Mouse (Mus musculus): ENCODE results near the gene Irak3. TPM values are rescaled to one million over a fixed set of nuclear protein-coding genes. Genes with fewer than 3 reads are reported as not detected.

Gene Irak3
- polyA plus RNA-seq, 2 experiments = 0.78 to 1.4 TPM

- no peak overlapping the region for H3K4me2 ChIP-seq (ENCODE audit: low read depth)
- TF ChIP-seq CTCF (IDR thresholded peaks at IDR 0.05; ENCODE audit: low read depth) = peak; percentile 75
- no peak for TF ChIP-seq EP300 (IDR thresholded peaks at IDR 0.05; ENCODE audit: low read depth)
- no peaks in the 10 kb centered on the region for H3K27me3 ChIP-seq (ENCODE audit: control insufficient read depth, insufficient read depth, low read length)
- no peak for ATAC-seq (ENCODE audit: insufficient read depth)
- H3K9me3 ChIP-seq (ENCODE audit: control insufficient read depth, low read length) = no peaks in the 10 kb centered on the region
- H3K9ac ChIP-seq (replicated peaks) = no peak overlapping the region
- no peaks in the 10 kb centered on the region for H3K36me3 ChIP-seq (replicated peaks; ENCODE audit: control insufficient read depth, insufficient read depth, low read depth)
- 59% methylated on average over 16 of the region's 16 CpGs for WGBS (ENCODE audit: insufficient replicate concordance)
- H3K4me3 ChIP-seq (ENCODE audit: insufficient read depth in 1 of 2, low read depth in 2 of 2, low read length in 2 of 2) = no peak overlapping the region
- H3K27ac ChIP-seq = no peak overlapping the region
- peak in 1 of 3 experiments; percentile 13 for DNase-seq (ENCODE audit: low read depth in 3 of 3, low spot score in 3 of 3)
- no peaks in the 10 kb centered on the region for H3K4me1 ChIP-seq (replicated peaks; ENCODE audit: control insufficient read depth in 2 of 2, insufficient read depth in 2 of 2, low read length in 1 of 2)
Measured at GRCm38 (mm10) chr10:120130621-120131020, 71.3 kb downstream of the Irak3 start.

- TF ChIP-seq EP300 (IDR thresholded peaks at IDR 0.05; ENCODE audit: low read depth) = no peak
- no peak for TF ChIP-seq CTCF (IDR thresholded peaks at IDR 0.05; ENCODE audit: low read depth)
- no peak overlapping the region for H3K4me3 ChIP-seq (ENCODE audit: insufficient read depth in 1 of 2, low read depth in 2 of 2, low read length in 2 of 2)
- no peak overlapping the region; the same call in 1 of the 2 replicates for H3K4me2 ChIP-seq (ENCODE audit: low read depth)
- WGBS (ENCODE audit: insufficient replicate concordance) = 34% methylated on average over 13 of the region's 13 CpGs
- H3K9ac ChIP-seq (replicated peaks) = no peak overlapping the region
- no peaks in the 10 kb centered on the region for H3K9me3 ChIP-seq (ENCODE audit: control insufficient read depth, low read length)
- no peak overlapping the region for H3K27ac ChIP-seq
- H3K27me3 ChIP-seq (ENCODE audit: control insufficient read depth, insufficient read depth, low read length) = no peaks in the 10 kb centered on the region
- no peaks in the 10 kb centered on the region for H3K36me3 ChIP-seq (replicated peaks; ENCODE audit: control insufficient read depth, insufficient read depth, low read depth)
- DNase-seq (ENCODE audit: low read depth in 3 of 3, low spot score in 3 of 3) (no peak), ATAC-seq (ENCODE audit: insufficient read depth) (no peak)
- H3K4me1 ChIP-seq (replicated peaks; ENCODE audit: control insufficient read depth in 2 of 2, insufficient read depth in 2 of 2, low read length in 1 of 2) = no peaks in the 10 kb centered on the region
Measured at GRCm38 (mm10) chr10:120128601-120129277, 73.2 kb downstream of the Irak3 start.

GRCm38 (mm10) chr10:120125465-120125857 is 76.5 kb downstream of the Irak3 start:
- 30% methylated on average over 10 of the region's 10 CpGs for WGBS (ENCODE audit: insufficient replicate concordance)
- H3K9me3 ChIP-seq (ENCODE audit: control insufficient read depth, low read length) = no peaks in the 10 kb centered on the region
- no peak overlapping the region for H3K27ac ChIP-seq
- H3K4me3 ChIP-seq (ENCODE audit: insufficient read depth in 1 of 2, low read depth in 2 of 2, low read length in 2 of 2) = no peak overlapping the region
- no peaks in the 10 kb centered on the region for H3K36me3 ChIP-seq (replicated peaks; ENCODE audit: control insufficient read depth, insufficient read depth, low read depth)
- DNase-seq (ENCODE audit: low read depth in 3 of 3, low spot score in 3 of 3) = no peak
- H3K9ac ChIP-seq (replicated peaks) = no peak overlapping the region
- no peak overlapping the region for H3K4me2 ChIP-seq (ENCODE audit: low read depth)
- no peaks in the 10 kb centered on the region for H3K27me3 ChIP-seq (ENCODE audit: control insufficient read depth, insufficient read depth, low read length)
- no peak for ATAC-seq (ENCODE audit: insufficient read depth)
- no peaks in the 10 kb centered on the region for H3K4me1 ChIP-seq (replicated peaks; ENCODE audit: control insufficient read depth in 2 of 2, insufficient read depth in 2 of 2, low read length in 1 of 2)
- TF ChIP-seq CTCF (IDR thresholded peaks at IDR 0.05; ENCODE audit: low read depth) (no peak), EP300 (IDR thresholded peaks at IDR 0.05; ENCODE audit: low read depth) (no peak)

GRCm38 (mm10) chr10:120124801-120125464 is 77.0 kb downstream of the Irak3 start:
- H3K9ac ChIP-seq (replicated peaks) = no peak overlapping the region
- WGBS (ENCODE audit: insufficient replicate concordance) = 40% methylated on average over 7 of the region's 7 CpGs
- ATAC-seq (ENCODE audit: insufficient read depth) (no peak), DNase-seq (ENCODE audit: low read depth in 3 of 3, low spot score in 3 of 3) (peak; percentile 38 to 54 (median 53))
- no peak overlapping the region for H3K27ac ChIP-seq
- no peaks in the 10 kb centered on the region for H3K4me1 ChIP-seq (replicated peaks; ENCODE audit: control insufficient read depth in 2 of 2, insufficient read depth in 2 of 2, low read length in 1 of 2)
- no peak overlapping the region for H3K4me2 ChIP-seq (ENCODE audit: low read depth)
- H3K27me3 ChIP-seq (ENCODE audit: control insufficient read depth, insufficient read depth, low read length) = no peaks in the 10 kb centered on the region
- no peak overlapping the region for H3K4me3 ChIP-seq (ENCODE audit: insufficient read depth in 1 of 2, low read depth in 2 of 2, low read length in 2 of 2)
- H3K9me3 ChIP-seq (ENCODE audit: control insufficient read depth, low read length) = no peaks in the 10 kb centered on the region
- H3K36me3 ChIP-seq (replicated peaks; ENCODE audit: control insufficient read depth, insufficient read depth, low read depth) = no peaks in the 10 kb centered on the region
- no peak for TF ChIP-seq EP300 (IDR thresholded peaks at IDR 0.05; ENCODE audit: low read depth)
- TF ChIP-seq CTCF (IDR thresholded peaks at IDR 0.05; ENCODE audit: low read depth) = peak; percentile 87

- TF ChIP-seq CTCF (IDR thresholded peaks at IDR 0.05; ENCODE audit: low read depth) (no peak; the same call in 1 of the 2 replicates), EP300 (IDR thresholded peaks at IDR 0.05; ENCODE audit: low read depth) (no peak)
- H3K27ac ChIP-seq = no peak overlapping the region
- no peak for DNase-seq (ENCODE audit: low read depth in 3 of 3, low spot score in 3 of 3)
- ATAC-seq (ENCODE audit: insufficient read depth) = no peak
- H3K27me3 ChIP-seq (ENCODE audit: control insufficient read depth, insufficient read depth, low read length) = no peaks in the 10 kb centered on the region
- no peak overlapping the region for H3K4me2 ChIP-seq (ENCODE audit: low read depth)
- H3K9me3 ChIP-seq (ENCODE audit: control insufficient read depth, low read length) = no peaks in the 10 kb centered on the region
- no peaks in the 10 kb centered on the region for H3K4me1 ChIP-seq (replicated peaks; ENCODE audit: control insufficient read depth in 2 of 2, insufficient read depth in 2 of 2, low read length in 1 of 2)
- H3K9ac ChIP-seq (replicated peaks) = no peak overlapping the region
- H3K4me3 ChIP-seq (ENCODE audit: insufficient read depth in 1 of 2, low read depth in 2 of 2, low read length in 2 of 2) = no peak overlapping the region
- no peaks in the 10 kb centered on the region for H3K36me3 ChIP-seq (replicated peaks; ENCODE audit: control insufficient read depth, insufficient read depth, low read depth)
- 72% methylated on average over 3 of the region's 3 CpGs for WGBS (ENCODE audit: insufficient replicate concordance)
Measured at GRCm38 (mm10) chr10:120123721-120124120, 78.2 kb downstream of the Irak3 start.
